Mouse (Mus musculus): ENCODE data around the gene Prkce. TPM values are rescaled to one million over a fixed set of nuclear protein-coding genes. Genes with fewer than 3 reads are reported as not detected.
"Not testable (repeated sequence)": the region's sequence is repeated elsewhere in the genome, so short reads cannot be mapped to it uniquely, and the experiment has no call there.

The Prkce gene
- polyA plus RNA-seq, 1 experiment from 2014 or later = 9.0 TPM

- H3K27ac ChIP-seq = no peak overlapping the region
- H3K9me3 ChIP-seq = no peaks in the 10 kb centered on the region
- H3K4me1 ChIP-seq = peaks cover 25% of the 10 kb centered on the region
- 74% methylated on average over 13 of the region's 13 CpGs for WGBS
- H3K9ac ChIP-seq = no peak overlapping the region
- H3K4me3 ChIP-seq = no peak overlapping the region
- H3K4me2 ChIP-seq = no peak overlapping the region
- H3K27me3 ChIP-seq = no peaks in the 10 kb centered on the region
- ATAC-seq (ENCODE audit: insufficient number of reproducible peaks, insufficient read depth, low FRiP score, low TSS enrichment, low read depth) = no peak
- H3K36me3 ChIP-seq = no peaks in the 10 kb centered on the region
These were observed 298.3 kb downstream of the Prkce start for GRCm38 (mm10) chr17:86465865-86466264.

- no peaks in the 10 kb centered on the region for H3K27me3 ChIP-seq
- 68% methylated on average over 7 of the region's 7 CpGs for WGBS
- no peak for ATAC-seq (ENCODE audit: insufficient number of reproducible peaks, insufficient read depth, low FRiP score, low TSS enrichment, low read depth)
These were observed 298.8 kb downstream of the Prkce start for GRCm38 (mm10) chr17:86466412-86466811.

GRCm38 (mm10) chr17:86466871-86467270, 299.3 kb downstream of the Prkce start:
- Histone ChIP-seq H3K27me3 (no peaks in the 10 kb centered on the region), H3K36me3 (no peaks in the 10 kb centered on the region), H3K4me2 (no peak overlapping the region), H3K4me3 (no peak overlapping the region), H3K27ac (no peak overlapping the region), H3K9me3 (no peaks in the 10 kb centered on the region), H3K4me1 (peaks cover 27% of the 10 kb centered on the region), H3K9ac (no peak overlapping the region)
- ATAC-seq (ENCODE audit: insufficient number of reproducible peaks, insufficient read depth, low FRiP score, low TSS enrichment, low read depth) = no peak
- 55% methylated on average over 7 of the region's 7 CpGs for WGBS

More at GRCm38 (mm10) chr17:86466412-86466811, 298.8 kb downstream of the Prkce start:
- no peak overlapping the region for H3K9ac ChIP-seq
- no peaks in the 10 kb centered on the region for H3K9me3 ChIP-seq
- H3K36me3 ChIP-seq = no peaks in the 10 kb centered on the region
- H3K27ac ChIP-seq = no peak overlapping the region
- no peak overlapping the region for H3K4me3 ChIP-seq
- no peak overlapping the region for H3K4me2 ChIP-seq
- H3K4me1 ChIP-seq = peaks cover 26% of the 10 kb centered on the region

GRCm38 (mm10) chr17:86467291-86467898, 299.8 kb downstream of the Prkce start:
- H3K9ac ChIP-seq = no peak overlapping the region
- no peak for ATAC-seq (ENCODE audit: insufficient number of reproducible peaks, insufficient read depth, low FRiP score, low TSS enrichment, low read depth)

GRCm38 (mm10) chr17:86467967-86468366, 300.4 kb downstream of the Prkce start:
- Histone ChIP-seq H3K27ac (no peak overlapping the region), H3K9me3 (no peaks in the 10 kb centered on the region), H3K9ac (no peak overlapping the region), H3K27me3 (no peaks in the 10 kb centered on the region), H3K36me3 (no peaks in the 10 kb centered on the region), H3K4me3 (no peak overlapping the region), H3K4me2 (no peak overlapping the region), H3K4me1 (peaks cover 27% of the 10 kb centered on the region)
- ATAC-seq (ENCODE audit: insufficient number of reproducible peaks, insufficient read depth, low FRiP score, low TSS enrichment, low read depth) = no peak
- WGBS = 67% methylated on average over 5 of the region's 5 CpGs

More at GRCm38 (mm10) chr17:86467291-86467898, 299.8 kb downstream of the Prkce start:
- no peaks in the 10 kb centered on the region for H3K36me3 ChIP-seq
- H3K9me3 ChIP-seq = no peaks in the 10 kb centered on the region
- H3K4me3 ChIP-seq = no peak overlapping the region
- no peak overlapping the region for H3K27ac ChIP-seq
- H3K4me1 ChIP-seq = peaks cover 27% of the 10 kb centered on the region
- no peaks in the 10 kb centered on the region for H3K27me3 ChIP-seq
- H3K4me2 ChIP-seq = no peak overlapping the region
- WGBS = 60% methylated on average over 10 of the region's 10 CpGs

GRCm38 (mm10) chr17:86470160-86470559, 302.6 kb downstream of the Prkce start:
- 85% methylated on average over 5 of the region's 5 CpGs for WGBS
- Histone ChIP-seq H3K4me2 (no peak overlapping the region), H3K27ac (no peak overlapping the region), H3K4me3 (no peak overlapping the region), H3K4me1 (peaks cover 27% of the 10 kb centered on the region), H3K27me3 (no peaks in the 10 kb centered on the region), H3K9ac (no peak overlapping the region), H3K9me3 (no peaks in the 10 kb centered on the region), H3K36me3 (no peaks in the 10 kb centered on the region)
- no peak for ATAC-seq (ENCODE audit: insufficient number of reproducible peaks, insufficient read depth, low FRiP score, low TSS enrichment, low read depth)

GRCm38 (mm10) chr17:86471684-86472083, 304.1 kb downstream of the Prkce start:
- Histone ChIP-seq H3K9ac (no peak overlapping the region), H3K27me3 (no peaks in the 10 kb centered on the region), H3K36me3 (no peaks in the 10 kb centered on the region), H3K4me1 (peaks cover 27% of the 10 kb centered on the region), H3K4me2 (no peak overlapping the region), H3K27ac (no peak overlapping the region), H3K4me3 (no peak overlapping the region), H3K9me3 (no peaks in the 10 kb centered on the region)
- ATAC-seq (ENCODE audit: insufficient number of reproducible peaks, insufficient read depth, low FRiP score, low TSS enrichment, low read depth) = no peak
- WGBS = 39% methylated on average over 5 of the region's 5 CpGs

GRCm38 (mm10) chr17:86476674-86477073, 309.1 kb downstream of the Prkce start:
- H3K4me3 ChIP-seq = no peak overlapping the region
- H3K27ac ChIP-seq = no peak overlapping the region
- no peaks in the 10 kb centered on the region for H3K9me3 ChIP-seq
- H3K27me3 ChIP-seq = no peaks in the 10 kb centered on the region
- ATAC-seq (ENCODE audit: insufficient number of reproducible peaks, insufficient read depth, low FRiP score, low TSS enrichment, low read depth) = no peak
- 88% methylated on average over 10 of the region's 10 CpGs for WGBS
- H3K4me2 ChIP-seq = no peak overlapping the region
- H3K36me3 ChIP-seq = no peaks in the 10 kb centered on the region
- H3K4me1 ChIP-seq = no peaks in the 10 kb centered on the region
- no peak overlapping the region for H3K9ac ChIP-seq

GRCm38 (mm10) chr17:86477401-86477800, 309.8 kb downstream of the Prkce start:
- ATAC-seq (ENCODE audit: insufficient number of reproducible peaks, insufficient read depth, low FRiP score, low TSS enrichment, low read depth) = not testable (repeated sequence)

GRCm38 (mm10) chr17:86479406-86479805, 311.8 kb downstream of the Prkce start:
- no peaks in the 10 kb centered on the region for H3K27me3 ChIP-seq
- no peak for ATAC-seq (ENCODE audit: insufficient number of reproducible peaks, insufficient read depth, low FRiP score, low TSS enrichment, low read depth)

More at GRCm38 (mm10) chr17:86477401-86477800, 309.8 kb downstream of the Prkce start:
- not testable (repeated sequence) for H3K4me3 ChIP-seq, H3K4me1 ChIP-seq, H3K36me3 ChIP-seq, H3K9ac ChIP-seq, H3K9me3 ChIP-seq, H3K27me3 ChIP-seq, H3K27ac ChIP-seq, H3K4me2 ChIP-seq

GRCm38 (mm10) chr17:86482675-86483074, 315.1 kb downstream of the Prkce start:
- WGBS = 79% methylated on average over 10 of the region's 10 CpGs
- H3K4me2 ChIP-seq = no peak overlapping the region
- no peak overlapping the region for H3K27ac ChIP-seq
- no peaks in the 10 kb centered on the region for H3K9me3 ChIP-seq
- H3K27me3 ChIP-seq = no peaks in the 10 kb centered on the region
- H3K4me3 ChIP-seq = no peak overlapping the region
- H3K9ac ChIP-seq = no peak overlapping the region
- no peaks in the 10 kb centered on the region for H3K36me3 ChIP-seq
- ATAC-seq (ENCODE audit: insufficient number of reproducible peaks, insufficient read depth, low FRiP score, low TSS enrichment, low read depth) = no peak
- H3K4me1 ChIP-seq = no peaks in the 10 kb centered on the region

More at GRCm38 (mm10) chr17:86479406-86479805, 311.8 kb downstream of the Prkce start:
- no peaks in the 10 kb centered on the region for H3K9me3 ChIP-seq
- 76% methylated on average over 10 of the region's 10 CpGs for WGBS
- no peak overlapping the region for H3K4me3 ChIP-seq
- H3K4me2 ChIP-seq = no peak overlapping the region
- H3K27ac ChIP-seq = no peak overlapping the region
- H3K9ac ChIP-seq = no peak overlapping the region
- H3K4me1 ChIP-seq = no peaks in the 10 kb centered on the region
- no peaks in the 10 kb centered on the region for H3K36me3 ChIP-seq

- ATAC-seq (ENCODE audit: insufficient number of reproducible peaks, insufficient read depth, low FRiP score, low TSS enrichment, low read depth) = no peak
- H3K36me3 ChIP-seq = no peaks in the 10 kb centered on the region
- H3K27me3 ChIP-seq = no peaks in the 10 kb centered on the region
- H3K9ac ChIP-seq = no peak overlapping the region
- no peak overlapping the region for H3K27ac ChIP-seq
- 12% methylated on average over 3 of the region's 3 CpGs for WGBS
- H3K9me3 ChIP-seq = no peaks in the 10 kb centered on the region
- H3K4me2 ChIP-seq = no peak overlapping the region
- no peaks in the 10 kb centered on the region for H3K4me1 ChIP-seq
- H3K4me3 ChIP-seq = no peak overlapping the region
These were observed 316.6 kb downstream of the Prkce start for GRCm38 (mm10) chr17:86484087-86484737.

Data from embryonic facial prominence, embryonic 13.5 days (tissue).